In the genomic region with DNA sequence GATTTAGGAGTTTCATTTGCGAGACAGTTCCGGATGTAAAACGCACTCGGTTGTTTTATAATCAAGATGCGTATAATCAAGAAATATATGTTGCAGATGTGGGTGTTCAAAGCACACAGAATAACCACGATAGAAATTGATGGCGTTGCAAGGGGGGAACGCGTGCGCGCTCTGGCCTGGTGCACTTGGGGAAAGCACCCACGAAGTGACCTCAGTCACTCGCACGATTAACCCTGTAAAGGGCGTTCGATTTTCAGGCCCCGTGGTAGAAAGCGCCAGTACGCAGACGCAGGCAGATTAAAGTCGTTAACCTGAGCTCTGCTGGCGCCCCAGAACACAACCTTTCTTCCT, we compare ENCODE assay signal across 29 mouse cellular contexts. TPM values are rescaled to one million over a fixed set of nuclear protein-coding genes. Genes with fewer than 3 reads are reported as not detected.
DNase-seq lines count a peak whose midpoint lies in the region; ATAC-seq and TF ChIP-seq lines count a peak whose summit lies in the region.
"Had no signal": no experiment of that assay in that cellular context is flagged by ENCODE, and none has a peak within 500 bp of the region (broad histone marks: within the 10 kb centered on the region; RNA-seq: fewer than 3 reads in every experiment).

No protein-coding gene starts in this region.

- no peak overlapping the region for H3K9ac ChIP-seq in hindbrain, embryonic 11.5 days (ENCODE audit: low read depth, low read length)
- H3K9ac ChIP-seq in embryonic facial prominence, embryonic 11.5 days (replicated peaks; ENCODE audit: low read length), result no peak overlapping the region
- H3K9ac ChIP-seq in forebrain, embryonic 12.5 days, result no peak overlapping the region
- H3K9ac ChIP-seq in forebrain, embryonic 16.5 days (replicated peaks; ENCODE audit: low read depth, low read length), result no peak overlapping the region
- H3K9ac ChIP-seq: hindbrain, embryonic 15.5 days; liver, embryonic 12.5 days; liver, postnatal 0 days; neural tube, embryonic 15.5 days; stomach, embryonic 15.5 days had no signal

- peaks cover 17% of the 10 kb centered on the region for H3K4me1 ChIP-seq in hindbrain, embryonic 10.5 days (replicated peaks)
- H3K4me1 ChIP-seq in hindbrain, embryonic 11.5 days (replicated peaks; ENCODE audit: control insufficient read depth, insufficient read depth, low read length), result 0 out of 2 replicates have a peak, but pooled peaks cover 3% of the 10 kb centered on the region
- peaks cover 85% of the 10 kb centered on the region for H3K4me1 ChIP-seq in E14TG2a.4 (replicated peaks; ENCODE audit: low read depth, low read length)
- H3K4me1 ChIP-seq in embryonic facial prominence, embryonic 11.5 days (ENCODE audit: control insufficient read depth, insufficient read depth, low read length), result peaks cover 8% of the 10 kb centered on the region; the same call in 1 of the 2 replicates
- H3K4me1 ChIP-seq in limb, embryonic 10.5 days, result peaks cover 80% of the 10 kb centered on the region
- H3K4me1 ChIP-seq in forebrain, embryonic 12.5 days, result no peaks in the 10 kb centered on the region
- H3K4me1 ChIP-seq in forebrain, embryonic 16.5 days (replicated peaks; ENCODE audit: control insufficient read depth, insufficient read depth, low read length), result 0 out of 2 replicates have a peak, but pooled peaks cover 3% of the 10 kb centered on the region
- H3K4me1 ChIP-seq: liver, embryonic 12.5 days had no signal

- H3K27ac ChIP-seq in hindbrain, embryonic 10.5 days, result no peak overlapping the region
- no peak overlapping the region for H3K27ac ChIP-seq in hindbrain, embryonic 11.5 days (ENCODE audit: low read depth, low read length)
- H3K27ac ChIP-seq in embryonic facial prominence, embryonic 11.5 days (replicated peaks; ENCODE audit: low read depth, low read length), result peak overlapping the region; percentile 43; the same call in 1 of the 2 replicates
- H3K27ac ChIP-seq in limb, embryonic 10.5 days, result peak overlapping the region; percentile 53
- no peak overlapping the region for H3K27ac ChIP-seq in forebrain, embryonic 12.5 days
- H3K27ac ChIP-seq in forebrain, embryonic 16.5 days (ENCODE audit: low read length), result no peak overlapping the region
- H3K27ac ChIP-seq: hindbrain, embryonic 15.5 days; liver, embryonic 12.5 days; macrophage; neural tube, embryonic 15.5 days; stomach, embryonic 15.5 days had no signal

- H3K9me3 ChIP-seq in hindbrain, embryonic 10.5 days, result no peaks in the 10 kb centered on the region
- no peaks in the 10 kb centered on the region for H3K9me3 ChIP-seq in hindbrain, embryonic 11.5 days (ENCODE audit: control insufficient read depth, low read length)
- H3K9me3 ChIP-seq in E14TG2a.4 (ENCODE audit: low read length), result no peaks in the 10 kb centered on the region
- H3K9me3 ChIP-seq in embryonic facial prominence, embryonic 11.5 days (replicated peaks; ENCODE audit: control insufficient read depth, low read length), result no peaks in the 10 kb centered on the region
- H3K9me3 ChIP-seq in limb, embryonic 10.5 days (replicated peaks), result no peaks in the 10 kb centered on the region
- no peaks in the 10 kb centered on the region for H3K9me3 ChIP-seq in forebrain, embryonic 12.5 days
- H3K9me3 ChIP-seq in forebrain, embryonic 16.5 days (ENCODE audit: control insufficient read depth, low read length), result no peaks in the 10 kb centered on the region
- H3K9me3 ChIP-seq: hindbrain, embryonic 15.5 days; liver, embryonic 12.5 days; neural tube, embryonic 15.5 days; stomach, embryonic 15.5 days had no signal

- peaks cover 100% of the 10 kb centered on the region for H3K27me3 ChIP-seq in hindbrain, embryonic 10.5 days (ENCODE audit: insufficient read depth, poor library complexity, severe bottlenecking)
- H3K27me3 ChIP-seq in hindbrain, embryonic 11.5 days (ENCODE audit: control insufficient read depth, insufficient read depth, low read length), result peaks cover 90% of the 10 kb centered on the region
- H3K27me3 ChIP-seq in E14TG2a.4 (ENCODE audit: insufficient read depth, low read length), result peaks cover 66% of the 10 kb centered on the region
- peaks cover 35% of the 10 kb centered on the region for H3K27me3 ChIP-seq in embryonic facial prominence, embryonic 11.5 days (ENCODE audit: control insufficient read depth, insufficient read depth, low read length)
- peaks cover 86% of the 10 kb centered on the region for H3K27me3 ChIP-seq in limb, embryonic 10.5 days (ENCODE audit: low read depth, poor library complexity, severe bottlenecking)
- peaks cover 96% of the 10 kb centered on the region for H3K27me3 ChIP-seq in forebrain, embryonic 12.5 days
- H3K27me3 ChIP-seq in forebrain, embryonic 16.5 days (replicated peaks; ENCODE audit: control insufficient read depth, insufficient read depth, low read length), result peaks cover 90% of the 10 kb centered on the region

- H3K4me2 ChIP-seq in hindbrain, embryonic 11.5 days (replicated peaks; ENCODE audit: low read depth, low read length), result no peak overlapping the region
- H3K4me2 ChIP-seq in embryonic facial prominence, embryonic 11.5 days (ENCODE audit: low read depth, low read length), result peak overlapping the region; percentile 46; the same call in 1 of the 2 replicates
- no peak overlapping the region for H3K4me2 ChIP-seq in forebrain, embryonic 12.5 days
- no peak overlapping the region for H3K4me2 ChIP-seq in forebrain, embryonic 16.5 days (ENCODE audit: low read length)
- H3K4me2 ChIP-seq: hindbrain, embryonic 15.5 days; neural tube, embryonic 15.5 days had no signal

- TF ChIP-seq CTCF in E14TG2a.4 (conservative IDR thresholded peaks at IDR 0.05; ENCODE audit: low read length), result no peak

- WGBS in hindbrain, embryonic 10.5 days, result 6% methylated on average over 22 of the region's 22 CpGs
- WGBS in hindbrain, embryonic 11.5 days, result 5% methylated on average over 22 of the region's 22 CpGs
- WGBS in embryonic facial prominence, embryonic 11.5 days, result 4% methylated on average over 22 of the region's 22 CpGs
- WGBS in limb, embryonic 10.5 days, result 10% methylated on average over 22 of the region's 22 CpGs
- WGBS in forebrain, embryonic 12.5 days, result 4% methylated on average over 22 of the region's 22 CpGs
- 7% methylated on average over 22 of the region's 22 CpGs for WGBS in forebrain, embryonic 16.5 days

- no peak overlapping the region for H3K4me3 ChIP-seq in hindbrain, embryonic 10.5 days
- no peak overlapping the region for H3K4me3 ChIP-seq in hindbrain, embryonic 11.5 days (ENCODE audit: low read depth, low read length)
- H3K4me3 ChIP-seq in E14TG2a.4 (replicated peaks; ENCODE audit: low read length), result peak overlapping the region; percentile 55
- no peak overlapping the region for H3K4me3 ChIP-seq in embryonic facial prominence, embryonic 11.5 days (ENCODE audit: low read depth, low read length)
- H3K4me3 ChIP-seq in limb, embryonic 10.5 days, result 0 out of 2 replicates have a peak overlapping the region, but pooled peaks have one; percentile 8
- no peak overlapping the region for H3K4me3 ChIP-seq in forebrain, embryonic 12.5 days (replicated peaks)
- H3K4me3 ChIP-seq in forebrain, embryonic 16.5 days (replicated peaks; ENCODE audit: low read length), result no peak overlapping the region
- H3K4me3 ChIP-seq: hindbrain, embryonic 15.5 days; liver, embryonic 12.5 days; neural tube, embryonic 15.5 days; stomach, embryonic 15.5 days had no signal

- H3K36me3 ChIP-seq in hindbrain, embryonic 10.5 days, result no peaks in the 10 kb centered on the region
- no peaks in the 10 kb centered on the region for H3K36me3 ChIP-seq in hindbrain, embryonic 11.5 days (ENCODE audit: control insufficient read depth, insufficient read depth, low read length)
- H3K36me3 ChIP-seq in E14TG2a.4 (ENCODE audit: insufficient read depth, low read length), result peaks cover 9% of the 10 kb centered on the region
- H3K36me3 ChIP-seq in embryonic facial prominence, embryonic 11.5 days (replicated peaks; ENCODE audit: control insufficient read depth, insufficient read depth, low read depth, low read length), result no peaks in the 10 kb centered on the region
- peaks cover 6% of the 10 kb centered on the region for H3K36me3 ChIP-seq in limb, embryonic 10.5 days
- H3K36me3 ChIP-seq in forebrain, embryonic 12.5 days (replicated peaks), result no peaks in the 10 kb centered on the region
- no peaks in the 10 kb centered on the region for H3K36me3 ChIP-seq in forebrain, embryonic 16.5 days (ENCODE audit: control insufficient read depth, insufficient read depth)
- H3K36me3 ChIP-seq: hindbrain, embryonic 15.5 days; liver, embryonic 12.5 days; neural tube, embryonic 15.5 days; stomach, embryonic 15.5 days had no signal

- ATAC-seq in hindbrain, embryonic 11.5 days (ENCODE audit: low FRiP score), result no peak
- ATAC-seq in embryonic facial prominence, embryonic 11.5 days (replicated peaks; ENCODE audit: insufficient number of reproducible peaks, low FRiP score, low TSS enrichment, low read depth), result no peak
- ATAC-seq in forebrain, embryonic 12.5 days (ENCODE audit: low FRiP score), result no peak
- ATAC-seq in forebrain, embryonic 16.5 days, result no peak
- ATAC-seq: activated CD4-positive, CD25-positive, alpha-beta regulatory T cell, adult 4 months; forebrain, embryonic 14.5 days; inflammation-experienced regulatory T-cells, adult 6 months; liver, postnatal 0 days had no signal

- peak; percentile 25 for DNase-seq in hindbrain, embryonic 10.5 days (ENCODE audit: low spot score)
- DNase-seq in hindbrain, embryonic 11.5 days (ENCODE audit: low spot score), result no peak
- no peak for DNase-seq in embryonic facial prominence, embryonic 11.5 days (ENCODE audit: low spot score)
- DNase-seq in limb, embryonic 10.5 days (ENCODE audit: low spot score), result peak; percentile 39
- no peak for DNase-seq in thymus, postnatal 0 days (ENCODE audit: low spot score)
- DNase-seq: adrenal gland, adult 8-10 months; cerebellum, adult 8-10 months; cerebellum, postnatal 25 days; gastrocnemius, postnatal 25 days; heart, adult 18-20 months; heart, postnatal 4 days; kidney, adult 11 months; kidney, postnatal 25 days; liver, postnatal 0 days; lung, postnatal 10 days; midbrain, embryonic 14.5 days; right cerebral cortex, postnatal 14 days; thymus, postnatal 25 days had no signal

RNA-seq across cellular contexts. Expression of a gene that starts 17.4 kb away (rescaled TPM):
- polyA plus RNA-seq in hindbrain, embryonic 10.5 days (2016; fragmentation: Nextera tagmentation; extraction: Ambion mirVana), result 5.8 and 13.0 TPM in 2 replicates
- 5.1 and 9.0 TPM in 2 replicates for polyA plus RNA-seq in hindbrain, embryonic 11.5 days (2014; fragmentation: Nextera tagmentation; extraction: Ambion mirVana)
- polyA plus RNA-seq in embryonic facial prominence, embryonic 11.5 days (2014; fragmentation: Nextera tagmentation; extraction: Ambion mirVana), result 36.9 and 39.8 TPM in 2 replicates
- polyA plus RNA-seq in limb, embryonic 10.5 days (2016; fragmentation: Nextera tagmentation; extraction: Ambion mirVana), result 50.1 and 55.3 TPM in 2 replicates
- 1.7 and 2.3 TPM in 2 replicates for polyA plus RNA-seq in forebrain, embryonic 12.5 days (2016; fragmentation: Nextera tagmentation; extraction: Ambion mirVana)
- 1.3 and 1.4 TPM in 2 replicates for polyA plus RNA-seq in thymus, postnatal 0 days (2015; fragmentation: Nextera tagmentation; extraction: Ambion mirVana)
- 2.1 and 3.0 TPM in 2 replicates for polyA plus RNA-seq in forebrain, embryonic 16.5 days (2015; fragmentation: Nextera tagmentation; extraction: Ambion mirVana)
- polyA plus RNA-seq: activated CD4-positive, CD25-positive, alpha-beta regulatory T cell, adult 4 months; macrophage had no signal

Comparison
In these comparisons a context has a peak if more than half of its experiments do, and no peak if none do; other contexts are left out.
1. DNase-seq: peak in hindbrain, embryonic 10.5 days (single experiment) and limb, embryonic 10.5 days (single experiment); none in hindbrain, embryonic 11.5 days (single experiment), embryonic facial prominence, embryonic 11.5 days (single experiment) and thymus, postnatal 0 days (single experiment).
2. H3K27ac ChIP-seq: peak in embryonic facial prominence, embryonic 11.5 days (single experiment) and limb, embryonic 10.5 days (single experiment); none in hindbrain, embryonic 10.5 days (single experiment), hindbrain, embryonic 11.5 days (single experiment), forebrain, embryonic 12.5 days (single experiment) and forebrain, embryonic 16.5 days (single experiment).
3. H3K4me3 ChIP-seq: peak in E14TG2a.4 (single experiment) and limb, embryonic 10.5 days (single experiment); none in hindbrain, embryonic 10.5 days (single experiment), hindbrain, embryonic 11.5 days (single experiment), embryonic facial prominence, embryonic 11.5 days (single experiment), forebrain, embryonic 12.5 days (single experiment) and forebrain, embryonic 16.5 days (single experiment).